Mouse (Mus musculus): Measurements from ENCODE around the gene Alad.
A peak's percentile ranks its signal among the peaks of the same experiment; 100 is the strongest.

Alad gene

DNA sequence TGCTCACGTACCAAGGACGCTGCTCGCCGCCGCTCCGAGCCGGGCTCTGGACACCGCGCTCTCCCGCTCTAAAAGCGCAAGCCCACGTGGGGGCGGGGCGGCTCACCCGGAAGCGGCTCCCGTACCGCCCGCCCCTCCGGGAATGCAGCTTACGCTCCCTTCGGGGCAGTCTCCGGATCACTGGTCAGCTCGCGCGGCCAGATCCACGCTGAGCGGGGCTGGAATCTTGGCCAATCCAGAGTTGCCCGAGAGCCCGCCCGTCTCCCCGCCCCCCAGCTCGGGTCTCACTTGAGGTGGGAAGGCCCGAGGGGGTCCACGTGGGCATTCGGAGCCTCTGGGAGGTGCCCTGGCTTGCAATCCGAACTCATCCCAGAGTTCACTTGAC is at the start of gene Alad:
Alad (minus strand) TSS at position 70 of the 385 bp plus-strand sequence.
- peak; percentile 83 to 86 for DNase-seq (ENCODE audit: low spot score in 2 of 2)

DNA sequence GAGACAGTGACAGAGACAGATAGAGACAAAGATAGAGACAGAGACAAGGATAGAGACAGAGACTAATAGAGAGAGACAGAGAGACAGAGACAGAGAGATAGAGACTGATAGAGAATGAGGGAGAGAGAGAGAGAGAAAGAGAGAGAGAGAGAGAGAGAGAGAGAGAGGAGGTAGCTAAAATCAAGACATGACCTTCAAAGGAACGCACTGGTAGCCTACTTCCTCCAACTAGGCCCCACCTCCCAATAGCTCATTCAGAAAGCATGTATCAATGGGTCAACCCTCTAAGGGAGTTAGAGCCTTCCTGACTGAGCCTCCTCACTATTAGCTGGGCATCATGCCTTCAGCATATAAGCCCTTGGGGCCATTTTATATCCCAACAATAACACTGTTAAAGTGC is 48.6 kb upstream of the Alad start:
- DNase-seq (ENCODE audit: low spot score in 2 of 2), result no peak

DNA sequence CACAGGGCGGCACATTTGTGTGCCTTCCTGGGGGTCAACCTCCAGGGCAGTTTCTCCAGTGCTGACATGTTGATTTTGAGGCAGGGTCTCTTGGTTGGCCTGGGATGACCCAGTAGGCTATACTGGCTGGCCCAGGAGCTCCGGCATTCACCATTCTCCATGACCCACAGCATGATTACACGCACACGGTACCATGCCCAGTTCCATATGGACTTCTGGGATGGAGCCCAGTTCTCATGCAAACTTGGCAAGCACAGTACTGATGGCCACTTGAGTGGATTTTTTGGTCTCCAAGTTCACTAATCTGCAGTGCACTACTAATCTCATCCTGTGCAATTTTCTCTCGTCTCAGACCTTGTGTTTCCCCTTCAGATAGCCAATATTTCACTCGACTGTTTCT is 48.0 kb upstream of the Alad start:
- no peak for DNase-seq (ENCODE audit: low spot score in 2 of 2)

DNA sequence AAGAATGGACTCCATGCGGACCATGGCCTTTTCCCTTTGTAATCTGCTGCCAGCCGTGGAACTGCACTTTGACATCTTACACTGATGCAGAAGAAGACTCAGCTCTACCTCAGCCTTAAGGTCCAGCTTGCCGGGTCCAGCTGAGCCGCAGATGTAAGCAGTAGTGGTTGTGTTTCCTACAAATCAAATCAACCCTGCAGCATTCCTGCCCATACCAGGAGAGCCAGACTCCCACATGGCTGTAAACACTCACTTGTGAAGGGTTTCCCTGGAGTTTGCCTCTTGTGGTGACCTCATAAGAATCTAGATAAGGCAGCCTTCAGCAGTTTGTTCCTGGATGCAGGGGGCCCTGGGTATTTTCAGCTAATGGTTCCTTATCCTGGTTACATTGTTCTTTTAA is 46.8 kb upstream of the Alad start:
- DNase-seq (ENCODE audit: low spot score in 2 of 2), result no peak

DNA sequence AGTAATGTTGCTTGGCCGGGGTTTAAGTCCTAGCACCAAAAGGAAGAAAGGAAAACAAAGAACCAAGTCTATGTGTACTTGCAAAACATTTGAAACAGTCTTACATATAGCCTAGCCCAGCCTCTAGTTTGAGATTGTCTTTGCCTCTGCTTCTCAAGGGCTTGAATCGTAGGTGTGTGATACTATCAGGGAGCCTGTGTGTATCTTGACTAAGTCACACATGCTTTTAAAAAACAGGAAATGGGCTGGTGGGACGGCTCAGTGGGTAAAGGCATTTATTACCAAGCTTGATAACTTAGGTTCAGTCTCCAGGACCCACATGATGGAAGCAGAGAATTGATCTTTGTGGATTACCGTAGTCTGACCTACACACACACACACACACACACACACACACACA is 42.3 kb upstream of the Alad start:
- no peak for DNase-seq (ENCODE audit: low spot score in 2 of 2)

DNA sequence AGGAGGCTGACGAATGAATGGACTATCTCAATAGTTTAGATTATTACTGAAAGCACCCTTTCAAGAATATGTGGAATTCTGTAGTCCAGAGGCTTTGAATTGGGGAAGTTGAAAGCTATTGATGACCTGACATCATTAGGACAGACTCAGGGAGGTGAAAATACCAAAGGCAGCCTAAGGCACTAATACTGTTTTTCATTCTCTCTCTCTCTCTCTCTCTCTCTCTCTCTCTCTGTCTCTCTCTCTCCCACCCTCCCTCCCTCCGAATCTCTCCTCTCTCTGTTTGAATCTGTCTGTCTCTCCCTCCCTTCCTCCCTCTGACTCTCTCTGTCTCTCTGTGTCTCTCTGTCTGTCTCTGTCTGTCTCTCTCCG is 41.9 kb upstream of the Alad start:
- DNase-seq (ENCODE audit: low spot score in 2 of 2), result no peak

DNA sequence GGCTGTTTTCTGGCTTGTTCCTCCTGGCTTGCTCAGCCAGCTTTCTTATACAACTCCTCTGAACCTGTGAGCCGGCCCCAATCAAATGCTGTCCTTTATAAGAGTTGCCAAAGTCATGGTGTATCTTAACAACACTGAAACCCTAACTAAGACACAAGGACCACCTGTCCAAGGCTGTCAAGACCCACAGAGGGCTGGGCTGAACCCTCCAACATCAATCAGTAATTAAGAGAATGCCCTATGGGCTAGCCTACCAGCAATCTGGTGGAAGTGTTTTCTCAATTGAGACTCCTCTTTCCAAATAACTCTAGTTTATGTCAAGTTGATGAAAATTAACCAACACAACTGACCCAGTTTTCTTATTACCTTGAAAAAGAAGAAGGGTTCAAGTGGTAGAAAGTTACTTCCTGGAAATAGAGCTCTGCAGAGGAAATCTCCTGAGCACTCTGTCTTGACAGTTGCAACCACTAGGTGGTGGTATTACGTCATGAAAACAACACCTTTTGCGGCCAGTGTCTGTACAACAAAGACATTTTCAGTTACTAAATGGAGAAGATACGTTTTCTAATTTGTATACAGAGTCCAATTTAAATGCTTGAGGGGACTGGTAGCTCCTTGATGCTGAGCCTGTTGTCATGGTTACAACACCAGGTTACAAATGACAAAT is 41.4 kb upstream of the Alad start:
- DNase-seq (ENCODE audit: low spot score in 2 of 2), result peak; percentile 34 to 56

DNA sequence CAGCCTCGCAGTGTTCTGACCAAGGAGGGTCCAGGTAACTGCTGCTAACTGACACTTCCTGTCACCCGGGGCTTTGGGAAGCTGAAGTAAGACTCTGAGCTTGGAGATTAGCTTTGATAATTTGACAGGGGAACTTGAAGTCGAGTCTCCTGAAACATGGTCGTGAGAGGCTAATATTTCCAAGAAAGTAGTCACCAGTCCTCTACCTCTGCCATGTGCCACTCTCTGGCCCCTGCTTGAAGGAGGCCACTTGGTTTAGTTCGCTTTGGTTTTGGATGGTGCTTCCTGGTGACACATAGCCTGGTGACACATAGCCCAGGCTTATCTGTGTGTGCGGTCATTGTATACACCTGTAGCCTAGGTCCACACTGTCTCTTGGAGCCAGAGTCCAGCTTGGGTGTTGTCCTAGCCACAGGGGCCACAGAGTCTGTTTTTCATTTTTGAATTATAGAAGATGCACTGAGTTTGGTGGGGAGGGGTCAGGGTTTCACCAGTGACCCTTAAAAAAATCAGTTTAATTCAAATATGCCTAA is 40.1 kb upstream of the Alad start, which contains the start of gene Rgs3:
Rgs3 (plus strand) TSS at position 51 of the 533 bp plus-strand sequence.
- DNase-seq (ENCODE audit: low spot score in 2 of 2), result no peak

DNA sequence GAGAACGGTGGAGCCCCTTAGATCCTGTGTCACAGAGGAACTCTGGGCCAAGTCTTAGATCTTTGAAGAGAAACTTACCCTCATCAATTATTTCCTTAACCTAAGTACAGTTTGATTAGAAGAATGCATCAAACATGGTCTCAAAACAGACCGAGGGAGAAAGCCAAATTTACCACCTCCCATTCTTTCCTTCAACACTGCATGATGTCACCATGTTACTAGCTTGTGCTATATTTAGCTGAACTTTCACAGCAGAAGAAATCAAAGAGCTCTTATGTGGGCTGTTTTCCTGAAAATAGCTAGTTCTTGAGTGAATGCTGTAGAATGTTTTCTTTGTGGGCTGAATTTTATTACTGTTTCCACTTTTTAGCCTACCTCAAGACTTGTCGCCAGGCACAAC is 37.7 kb upstream of the Alad start:
- no peak for DNase-seq (ENCODE audit: low spot score in 2 of 2)

DNA sequence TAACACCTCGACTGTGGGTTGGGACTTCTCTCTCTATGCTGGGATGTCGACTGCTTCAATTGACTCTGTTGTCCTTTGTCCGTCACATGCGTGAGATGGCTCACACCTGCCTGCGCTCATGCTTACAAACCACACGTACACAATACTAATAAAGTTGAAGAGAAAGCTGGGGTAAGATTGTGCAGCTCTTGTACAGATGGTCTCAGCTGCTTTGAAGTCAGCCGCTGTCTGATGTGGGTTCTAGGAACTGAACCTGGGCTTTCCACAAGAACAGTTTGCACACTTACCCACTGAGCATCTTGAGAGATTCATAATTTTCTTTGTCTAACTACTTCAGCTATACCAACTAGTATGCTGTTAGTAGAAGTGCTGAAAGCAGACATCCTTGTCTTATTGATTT is 32.2 kb upstream of the Alad start:
- DNase-seq (ENCODE audit: low spot score in 2 of 2), result no peak

DNA sequence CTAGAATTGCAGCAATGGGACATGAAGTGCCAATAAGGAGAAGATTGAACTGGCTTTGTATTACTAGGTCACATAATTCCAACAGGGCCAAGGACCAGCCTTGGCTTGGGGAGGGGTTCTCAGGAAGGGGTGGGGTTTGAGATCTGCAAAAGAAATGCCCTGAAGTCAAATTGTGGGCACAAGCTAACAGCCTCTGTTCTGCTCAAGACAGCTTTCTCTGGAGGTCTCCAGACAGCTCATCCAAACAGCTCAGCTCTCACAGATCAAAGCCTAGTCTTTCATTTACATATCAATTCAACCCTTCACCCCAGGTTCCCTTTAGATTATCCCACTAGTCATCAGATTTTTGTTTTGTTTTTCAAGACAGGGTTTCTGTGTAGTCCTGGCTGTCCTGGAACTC is 25.1 kb upstream of the Alad start:
- DNase-seq (ENCODE audit: low spot score in 2 of 2), result no peak

DNA sequence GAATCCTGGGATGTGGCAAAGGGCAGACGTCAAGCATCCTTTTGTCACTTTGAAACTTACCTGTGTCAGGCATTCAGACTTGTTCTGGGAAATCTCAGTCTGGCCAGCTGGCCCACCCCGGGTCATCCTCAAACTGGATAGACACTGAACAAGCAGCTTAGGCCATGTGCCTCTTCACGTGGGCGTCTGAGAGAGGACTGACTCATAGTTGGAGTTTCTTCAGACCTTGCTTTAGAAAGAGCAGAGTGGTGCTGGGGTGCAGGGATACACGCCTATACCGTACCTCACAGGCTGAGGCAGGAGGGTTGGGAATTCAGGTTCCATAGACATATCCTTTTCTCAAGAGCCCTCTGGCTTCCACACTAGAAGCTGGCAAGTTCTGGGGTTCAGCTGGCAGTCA is 24.1 kb upstream of the Alad start:
- no peak for DNase-seq (ENCODE audit: low spot score in 2 of 2)

DNA sequence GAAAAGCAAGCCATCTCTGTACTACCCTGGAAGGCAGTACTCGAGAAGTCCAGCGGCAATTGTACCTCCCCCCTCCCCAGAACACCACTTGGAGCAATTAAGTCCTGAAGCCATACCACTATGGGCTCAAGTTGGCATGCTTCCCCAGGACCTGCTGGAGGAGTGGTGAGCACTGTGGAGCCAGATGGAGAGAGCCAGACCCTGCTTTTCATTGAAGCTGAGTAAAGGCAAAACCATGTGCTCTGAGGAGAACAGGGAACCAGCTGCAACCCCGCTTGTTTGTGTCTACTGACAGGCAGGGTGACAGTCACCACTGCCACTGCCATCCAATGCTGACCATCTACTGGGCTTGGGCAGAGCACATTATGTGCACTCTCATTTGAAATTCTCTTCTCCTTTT is 22.1 kb upstream of the Alad start:
- no peak for DNase-seq (ENCODE audit: low spot score in 2 of 2)

DNA sequence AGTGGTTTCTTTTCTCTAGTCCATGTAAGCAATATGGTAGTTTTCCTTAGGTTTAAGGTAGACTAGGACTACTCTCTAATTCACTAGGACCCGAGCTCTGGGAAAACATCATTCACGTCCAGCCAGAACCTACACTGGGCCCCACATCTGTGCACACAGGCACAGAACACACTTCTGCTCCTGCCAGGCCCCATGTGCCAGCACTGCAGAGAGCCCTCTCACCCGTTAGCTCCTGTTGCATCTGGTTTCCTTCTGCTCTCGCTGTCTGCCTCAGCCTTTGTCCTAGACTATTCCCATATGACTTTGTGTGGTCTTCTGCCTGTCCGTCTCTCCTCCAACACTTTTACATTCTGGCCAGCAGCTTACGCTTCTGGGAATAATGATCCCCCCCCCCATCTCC is 14.0 kb upstream of the Alad start:
- DNase-seq (ENCODE audit: low spot score in 2 of 2), result no peak

DNA sequence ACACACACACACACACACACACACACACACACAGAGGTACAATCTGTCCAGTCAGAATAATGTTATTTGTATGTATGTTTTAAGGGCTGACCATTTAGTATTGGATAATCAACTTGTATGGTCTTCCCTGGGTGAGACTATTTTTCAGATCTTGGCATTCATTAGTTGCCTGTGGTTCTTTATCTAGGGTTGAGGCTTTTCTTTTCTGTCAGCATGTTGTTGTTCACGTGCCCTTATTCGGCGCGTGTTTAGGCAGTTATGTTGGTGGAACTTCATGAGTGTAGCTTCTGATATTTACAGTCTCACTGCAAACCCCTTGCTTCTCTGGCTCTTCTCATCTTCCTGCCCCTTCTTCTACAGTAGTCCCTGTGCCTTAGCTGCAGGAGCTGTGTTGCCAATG is 7.9 kb upstream of the Alad start:
- no peak for DNase-seq (ENCODE audit: low spot score in 2 of 2)

DNA sequence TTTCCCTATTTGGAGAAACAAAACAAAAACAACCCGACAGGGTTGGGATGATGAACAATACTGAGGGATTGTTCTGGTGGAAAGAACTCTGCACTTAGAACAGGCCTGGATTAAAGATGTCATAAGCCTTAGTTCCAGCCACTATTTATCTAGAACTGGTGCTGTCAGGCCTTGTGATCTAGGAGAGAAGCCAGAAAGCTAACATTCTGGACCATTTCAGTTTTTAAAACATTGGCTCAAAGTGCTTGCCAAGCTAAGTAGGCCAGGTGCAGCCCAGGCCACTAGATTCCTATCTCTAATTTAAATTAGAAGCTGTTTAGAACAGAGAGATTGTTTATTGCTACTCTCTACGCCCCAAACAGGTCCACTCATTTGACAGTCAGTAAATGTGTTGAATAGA is 6.5 kb upstream of the Alad start:
- no peak for DNase-seq (ENCODE audit: low spot score in 2 of 2)

DNA sequence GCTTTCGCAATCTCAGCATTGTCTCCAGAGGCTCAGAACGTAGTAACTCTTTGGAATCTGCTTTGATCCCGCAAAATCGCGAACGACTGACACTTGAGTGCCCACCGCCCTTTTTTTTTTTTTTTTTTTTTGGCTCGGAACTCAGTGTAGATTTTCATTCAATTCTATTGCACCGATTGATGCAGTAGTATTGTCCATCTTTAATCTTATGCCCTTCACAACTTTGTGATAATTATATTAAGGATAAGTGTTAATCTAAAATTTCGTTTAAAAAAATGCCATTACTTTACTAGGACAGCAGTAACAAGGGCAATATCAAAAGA is 5.7 kb upstream of the Alad start:
- no peak for DNase-seq (ENCODE audit: low spot score in 2 of 2)

DNA sequence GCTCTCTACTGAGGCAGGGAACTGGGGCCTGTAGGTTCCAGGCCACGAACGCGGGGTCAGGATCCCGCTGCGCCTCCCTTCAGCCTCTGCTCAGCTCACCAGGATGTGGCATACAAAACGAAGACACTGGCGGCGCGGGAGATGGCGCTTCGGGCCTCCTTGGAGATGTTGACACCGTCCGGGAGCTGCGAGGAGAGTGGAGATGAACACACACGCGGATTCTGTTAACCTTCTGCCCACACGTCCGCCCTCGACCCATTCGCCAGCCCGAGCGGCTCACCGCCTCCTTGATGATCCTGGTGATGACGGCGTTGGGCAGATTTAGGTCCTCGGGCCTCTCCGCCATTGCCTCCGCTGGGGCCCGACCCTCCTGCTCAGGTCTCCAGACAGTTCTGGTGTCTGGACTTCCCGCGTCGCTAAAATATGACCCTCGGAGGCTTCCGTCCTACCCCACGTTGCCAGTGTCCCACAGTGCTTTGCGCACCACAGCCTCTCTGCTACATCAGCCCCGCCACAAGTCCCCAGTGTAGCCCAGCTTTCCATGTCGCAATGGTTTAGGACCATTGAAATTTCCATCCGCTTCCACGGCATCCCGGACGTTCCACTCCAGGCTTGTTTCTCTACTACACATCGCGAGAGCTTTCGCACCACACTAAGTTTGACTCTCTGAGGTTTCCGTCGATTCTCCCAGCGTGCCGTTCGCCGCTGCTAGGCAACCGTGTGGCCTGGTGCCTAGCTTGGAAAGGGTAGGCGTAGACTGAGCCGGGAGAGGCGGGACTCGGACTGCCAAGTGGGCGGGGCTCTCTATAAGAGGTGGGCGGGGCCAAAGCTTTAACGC is 5.2 kb upstream of the Alad start, which contains the start of the genes Pole3 and 4933430I17Rik:
Pole3 (minus strand) TSS at position 418 of the 838 bp plus-strand sequence.
4933430I17Rik (plus strand) TSS at position 719 of the 838 bp plus-strand sequence.
- DNase-seq (ENCODE audit: low spot score in 2 of 2), result peak; percentile 94 to 96

DNA sequence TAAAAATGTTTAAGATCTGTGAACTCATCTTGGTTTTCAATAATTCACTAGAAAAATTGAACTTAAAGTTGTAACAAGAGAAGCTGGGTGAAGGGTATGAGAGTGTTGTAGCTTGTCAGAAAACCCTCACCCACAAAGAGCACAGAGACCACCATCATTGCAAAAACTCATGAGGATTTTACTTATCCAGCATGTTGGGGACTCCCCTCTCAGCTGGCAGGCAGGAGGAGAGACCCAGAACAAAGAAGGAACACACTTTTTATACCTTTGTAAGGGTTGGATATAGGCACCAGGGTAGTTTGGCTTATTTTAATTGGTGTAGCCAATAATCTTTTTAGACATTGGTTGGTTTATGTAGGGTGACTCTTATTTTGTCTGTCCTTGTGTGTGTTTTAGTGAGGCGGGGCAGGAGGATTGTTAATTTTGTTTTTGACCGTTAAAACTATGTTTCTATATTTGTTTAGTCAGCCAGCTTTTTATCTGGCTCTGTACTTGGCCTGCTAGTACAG is 1.2 kb upstream of the Alad start:
- no peak for DNase-seq (ENCODE audit: low spot score in 2 of 2)

DNA sequence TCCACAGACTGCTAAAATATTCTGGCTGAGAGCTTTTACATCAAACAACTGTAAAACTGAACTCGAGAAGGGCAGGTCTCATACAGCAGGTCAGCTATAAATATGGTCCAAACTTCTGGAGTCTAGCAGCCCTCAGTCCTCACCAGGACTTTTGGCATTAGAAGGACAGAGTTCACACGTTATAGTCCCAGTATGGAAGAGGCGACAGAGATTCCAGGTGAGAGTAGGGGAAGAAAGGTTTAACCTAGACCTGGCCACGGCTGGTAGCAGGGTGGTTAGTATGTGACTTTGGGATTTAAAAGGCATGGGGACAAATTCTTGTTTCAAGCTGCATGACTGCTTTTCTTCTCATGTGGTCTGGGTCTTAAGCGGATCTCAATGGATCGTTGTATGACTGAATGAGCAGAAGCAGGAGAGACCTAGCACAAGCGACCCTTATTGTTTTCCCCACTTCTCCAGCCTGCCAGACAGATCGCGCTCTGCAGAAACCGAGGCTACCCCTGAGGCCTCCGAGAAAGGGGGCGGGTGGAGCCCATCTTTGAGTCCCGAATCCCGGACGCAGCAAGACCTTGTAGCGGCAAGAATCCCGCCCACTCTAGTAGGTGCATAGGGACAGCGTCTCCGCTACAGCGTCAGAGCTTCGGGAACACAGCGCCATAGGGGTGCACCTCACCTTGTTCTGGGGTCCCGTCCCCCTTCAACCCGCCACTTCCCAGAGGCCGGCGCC is 433 bp downstream of the Alad start:
- no peak for DNase-seq (ENCODE audit: low spot score in 2 of 2)

DNA sequence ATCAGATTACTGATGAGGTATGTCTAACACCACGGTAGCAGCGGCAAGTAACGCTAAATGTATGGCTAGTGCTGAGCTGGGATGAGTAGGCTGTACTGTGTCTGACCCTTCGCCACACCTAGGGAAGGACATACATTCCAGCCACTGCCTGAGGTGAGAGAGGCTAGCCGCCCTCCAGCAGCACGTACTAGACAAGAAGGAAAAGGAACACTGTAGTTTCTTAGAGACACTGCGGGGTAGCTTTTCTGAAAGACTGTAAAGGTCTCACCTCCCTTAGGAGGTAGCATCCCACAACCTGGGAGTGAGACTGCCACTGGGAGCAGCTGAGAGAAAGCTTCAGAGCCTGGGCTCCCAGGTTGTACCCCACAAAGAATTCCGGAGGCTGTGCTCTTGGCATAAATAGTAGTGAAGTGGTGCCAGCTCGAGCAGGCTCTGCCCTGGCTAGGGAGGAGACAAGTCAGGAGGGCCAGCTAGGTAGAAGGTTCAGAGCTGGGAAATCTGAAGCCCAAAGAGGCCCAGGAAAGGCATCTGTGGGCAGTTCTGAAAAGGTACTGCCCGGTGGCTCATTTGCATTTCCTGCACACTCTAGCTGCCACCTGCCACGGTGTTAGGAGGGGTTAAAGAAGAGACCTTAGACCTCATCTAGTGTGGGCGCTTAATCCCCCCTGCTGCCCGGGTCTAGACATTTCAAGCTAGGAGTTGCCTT is 1.1 kb downstream of the Alad start:
- peak in 1 of 2 experiments; percentile 45 for DNase-seq (ENCODE audit: low spot score in 2 of 2)

All from urinary bladder, adult 18-20 months (tissue).